Mouse (Mus musculus): ENCODE data around the gene Spag9.
"Not testable (repeated sequence)": the region's sequence is repeated elsewhere in the genome, so short reads cannot be mapped to it uniquely, and the experiment has no call there.

The Spag9 gene

GRCm38 (mm10) chr11:94054176-94054575 lies 58.3 kb downstream of the Spag9 start:
- DNase-seq (ENCODE audit: low spot score in 2 of 2) = no peak

- no peak for DNase-seq (ENCODE audit: low spot score in 2 of 2)
These were observed 59.0 kb downstream of the Spag9 start for GRCm38 (mm10) chr11:94054901-94055300.

DNA sequence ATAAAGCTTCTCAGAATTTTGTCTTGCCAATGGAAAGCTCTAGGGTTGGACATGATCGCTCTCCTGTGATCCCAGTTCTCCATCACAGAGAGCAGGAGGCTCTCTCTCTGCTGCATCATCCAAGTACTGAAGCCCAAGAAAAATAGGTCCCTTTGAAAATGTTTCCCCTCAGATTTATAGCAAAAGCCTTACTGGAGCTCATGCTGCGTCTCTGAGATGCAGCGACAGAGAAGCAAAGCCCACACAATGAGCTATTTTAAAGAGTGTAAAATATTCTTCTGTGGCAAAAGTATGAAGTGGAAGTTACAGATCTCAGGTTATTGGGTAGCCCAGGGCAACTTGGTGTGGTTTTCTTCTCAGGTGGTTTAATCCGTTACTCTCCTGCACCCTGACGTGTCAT lies 68.0 kb downstream of the Spag9 start:
- no peak for DNase-seq (ENCODE audit: low spot score in 2 of 2)

GRCm38 (mm10) chr11:94070455-94070854 lies 74.6 kb downstream of the Spag9 start:
- no peak for DNase-seq (ENCODE audit: low spot score in 2 of 2)

GRCm38 (mm10) chr11:94073283-94073682 lies 77.4 kb downstream of the Spag9 start:
- no peak for DNase-seq (ENCODE audit: low spot score in 2 of 2)

DNA sequence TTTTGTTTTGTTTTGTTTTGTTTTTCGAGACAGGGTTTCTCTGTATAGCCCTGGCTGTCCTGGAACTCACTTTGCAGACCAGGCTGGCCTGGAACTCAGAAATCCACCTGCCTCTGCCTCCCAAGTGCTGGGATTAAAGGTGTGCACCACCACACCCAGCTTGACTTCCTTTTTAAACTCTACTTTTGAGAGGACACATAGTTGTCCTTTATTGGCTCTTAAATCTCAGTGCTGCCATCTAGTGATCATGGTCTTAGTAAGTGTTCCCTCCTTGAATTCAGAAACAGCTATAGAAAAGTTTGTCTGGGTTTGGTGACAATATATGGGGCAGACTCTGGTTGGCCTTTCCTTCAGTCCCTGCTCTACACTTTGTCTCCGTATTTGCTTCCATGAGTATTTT lies 91.1 kb downstream of the Spag9 start:
- not testable (repeated sequence) for DNase-seq (ENCODE audit: low spot score in 2 of 2)

GRCm38 (mm10) chr11:94090496-94090895 lies 94.6 kb downstream of the Spag9 start:
- no peak for DNase-seq (ENCODE audit: low spot score in 2 of 2)

- DNase-seq (ENCODE audit: low spot score in 2 of 2) = no peak
These were observed 101.6 kb downstream of the Spag9 start for GRCm38 (mm10) chr11:94097489-94097888.

- no peak for DNase-seq (ENCODE audit: low spot score in 2 of 2)
These were observed 102.9 kb downstream of the Spag9 start for GRCm38 (mm10) chr11:94098840-94099239.

DNA sequence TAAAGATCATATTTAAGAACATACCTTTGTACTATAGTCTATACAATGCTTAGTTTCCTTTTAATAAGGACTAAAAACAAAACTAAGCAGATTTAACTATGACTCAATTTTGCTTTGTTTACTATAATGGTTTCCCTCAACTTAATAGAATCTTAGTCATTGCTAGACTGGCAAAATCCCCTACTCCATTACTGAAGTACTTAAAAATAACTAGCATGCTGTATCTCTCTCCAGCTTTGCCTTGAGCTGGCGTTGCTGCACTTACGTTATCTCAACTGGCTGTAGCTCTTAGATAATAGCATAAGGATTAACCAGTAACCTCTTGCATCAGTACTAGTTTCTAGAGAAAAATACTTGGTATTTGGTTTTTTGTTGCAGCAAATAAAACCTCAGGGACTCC lies 117.9 kb downstream of the Spag9 start:
- DNase-seq (ENCODE audit: low spot score in 2 of 2) = no peak

DNA sequence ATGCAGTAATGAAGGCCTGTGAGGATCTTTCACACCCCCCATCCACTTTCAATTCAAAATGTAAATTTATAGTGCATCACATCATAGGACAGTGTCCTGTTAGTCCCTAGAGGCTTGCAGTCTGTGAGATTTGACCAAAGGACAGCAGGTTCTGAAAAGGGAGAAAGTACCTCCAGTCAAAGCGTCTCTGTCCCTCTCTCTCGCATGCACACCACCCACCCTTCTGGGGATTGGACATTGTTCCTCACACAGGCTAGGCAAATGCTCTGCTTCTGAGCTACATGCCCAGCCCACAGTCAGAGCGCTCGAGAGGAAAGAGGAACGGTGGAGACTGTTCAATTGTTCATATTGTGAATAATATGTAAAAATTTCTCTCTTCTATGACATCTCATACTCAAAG lies 119.5 kb downstream of the Spag9 start:
- DNase-seq (ENCODE audit: low spot score in 2 of 2) = no peak

GRCm38 (mm10) chr11:94116655-94117054 lies 120.8 kb downstream of the Spag9 start:
- DNase-seq (ENCODE audit: low spot score in 2 of 2) = no peak

GRCm38 (mm10) chr11:94117836-94118235 lies 121.9 kb downstream of the Spag9 start:
- no peak for DNase-seq (ENCODE audit: low spot score in 2 of 2)

DNA sequence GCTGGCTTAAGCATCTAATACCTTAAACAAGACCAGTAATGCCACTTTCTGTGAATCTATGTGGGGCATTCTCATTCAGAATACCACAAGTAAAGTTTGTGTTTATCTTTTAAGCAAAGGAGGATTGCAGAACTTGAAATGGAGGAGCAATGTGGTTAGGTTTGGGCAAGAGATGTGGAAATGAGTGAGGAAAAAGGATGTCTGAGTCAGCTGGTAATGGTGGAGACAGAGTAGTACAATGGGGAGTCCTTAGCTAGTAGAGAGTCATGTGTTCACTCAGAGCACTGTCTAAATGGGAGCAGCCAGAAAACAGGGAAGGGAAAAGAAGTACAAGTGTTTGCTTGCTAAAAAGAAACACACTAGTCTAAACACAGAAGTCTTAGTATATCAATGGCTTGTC lies 122.7 kb downstream of the Spag9 start:
- no peak for DNase-seq (ENCODE audit: low spot score in 2 of 2)

GRCm38 (mm10) chr11:94120690-94121089 lies 124.8 kb downstream of the Spag9 start:
- no peak for DNase-seq (ENCODE audit: low spot score in 2 of 2)

- no peak for DNase-seq (ENCODE audit: low spot score in 2 of 2)
These were observed 125.6 kb downstream of the Spag9 start for GRCm38 (mm10) chr11:94121501-94121900.

GRCm38 (mm10) chr11:94122341-94123030 lies 126.6 kb downstream of the Spag9 start:
- no peak for DNase-seq (ENCODE audit: low spot score in 2 of 2)

GRCm38 (mm10) chr11:94126701-94127100 lies 130.8 kb downstream of the Spag9 start:
- no peak for DNase-seq (ENCODE audit: low spot score in 2 of 2)

- peak in 1 of 2 experiments; percentile 45 for DNase-seq (ENCODE audit: low spot score in 2 of 2)
These were observed 132.1 kb downstream of the Spag9 start for GRCm38 (mm10) chr11:94127966-94128365.

GRCm38 (mm10) chr11:94128506-94128905 lies 132.6 kb downstream of the Spag9 start:
- DNase-seq (ENCODE audit: low spot score in 2 of 2) = no peak

GRCm38 (mm10) chr11:94129261-94130059 lies 133.6 kb downstream of the Spag9 start:
- no peak for DNase-seq (ENCODE audit: low spot score in 2 of 2)

DNA sequence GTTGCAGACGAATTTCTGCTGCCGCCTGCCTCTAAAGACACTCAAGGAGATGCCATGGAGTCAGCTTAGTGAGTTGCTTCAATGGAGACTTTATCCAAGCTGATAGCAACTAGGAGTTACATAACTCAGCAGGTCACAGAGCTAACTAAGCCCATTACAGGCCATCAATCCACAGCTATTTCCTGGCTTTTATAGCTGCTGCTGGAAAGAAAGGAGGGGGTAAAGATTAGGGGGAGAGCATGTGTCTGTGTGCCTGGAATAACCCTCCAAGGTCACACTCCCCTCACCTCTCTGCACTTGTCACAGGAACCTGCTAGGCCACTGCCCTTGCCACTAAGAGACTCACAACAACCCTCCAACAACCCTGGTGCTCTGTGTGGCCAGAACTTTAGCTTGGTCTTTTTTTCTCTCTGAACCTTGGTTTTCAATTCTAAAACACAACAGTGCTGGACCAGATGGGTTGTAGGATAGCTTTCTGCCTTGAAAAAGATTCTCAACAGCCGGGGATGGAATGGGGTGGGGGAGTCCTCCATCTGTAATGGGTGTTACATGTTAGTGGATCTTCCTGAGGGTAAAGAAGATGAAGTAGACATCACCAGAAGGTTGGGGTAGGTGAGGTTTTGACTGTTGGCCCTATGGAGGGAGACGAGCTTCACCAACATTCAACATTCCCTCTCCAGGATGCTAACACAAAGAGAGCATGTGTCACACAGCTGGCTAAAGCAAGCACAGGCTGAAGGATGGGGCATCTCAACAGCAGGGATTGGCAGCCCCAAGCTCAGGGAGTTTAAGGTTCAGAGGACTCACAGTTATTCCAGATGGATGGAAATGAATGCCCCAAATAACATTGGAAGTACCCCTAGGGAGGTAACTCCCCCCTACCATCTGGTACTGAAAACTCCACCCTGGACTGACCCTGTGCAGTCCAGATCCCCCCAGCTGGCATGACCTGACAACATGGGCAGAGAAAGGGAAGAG lies 134.5 kb downstream of the Spag9 start:
- no peak for DNase-seq (ENCODE audit: low spot score in 2 of 2)

All from urinary bladder, adult 18-20 months (tissue).